Mouse (Mus musculus): ENCODE data around the gene Auts2. TPM values are rescaled to one million over a fixed set of nuclear protein-coding genes. Genes with fewer than 3 reads are reported as not detected.

Gene Auts2
- total RNA-seq, 2 experiments from 2014 or later, result 179 to 184 TPM

DNA sequence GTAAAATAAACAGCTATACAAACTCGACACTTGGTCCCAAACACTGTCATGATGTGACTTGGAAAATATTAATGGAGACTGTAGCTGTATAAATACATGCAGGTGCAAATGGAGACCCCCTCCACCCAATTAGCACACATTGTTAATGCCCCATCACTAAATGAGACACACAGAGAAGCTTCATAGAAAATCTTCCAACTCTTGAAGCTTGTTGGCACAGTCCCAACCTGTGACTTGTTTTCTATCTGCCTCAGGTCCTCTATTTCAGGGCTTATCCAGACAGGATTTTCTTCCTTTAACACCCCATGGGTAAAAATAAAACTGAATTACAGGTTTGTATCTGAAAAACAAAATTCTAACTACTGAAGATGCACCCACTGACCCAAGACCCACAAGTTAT lies 272.2 kb downstream of the Auts2 start:
- DNase-seq, result no peak
- intact Hi-C loops (cut with DNase I), result no loop called here

DNA sequence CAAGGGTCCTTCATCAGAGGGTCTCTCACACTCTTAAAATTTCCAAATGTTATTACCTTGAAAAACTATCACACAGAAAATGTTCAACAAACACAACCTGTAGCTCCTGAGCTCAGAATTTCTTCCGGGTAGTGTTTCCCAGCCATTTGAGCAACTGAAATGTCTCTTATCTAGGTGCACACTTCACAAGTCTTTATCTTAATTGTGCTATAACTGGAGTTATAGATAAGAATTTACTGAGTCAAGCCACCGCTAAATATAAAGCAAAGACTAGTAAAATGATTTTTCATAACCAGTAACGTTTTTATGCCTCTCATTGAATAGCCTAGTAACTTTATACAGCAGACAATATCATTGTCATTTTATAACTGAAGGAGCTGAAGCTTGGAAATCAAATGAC lies 273.1 kb downstream of the Auts2 start:
- intact Hi-C loops (cut with DNase I), result no loop called here
- DNase-seq, result no peak

GRCm38 (mm10) chr5:132268351-132268967 lies 274.7 kb downstream of the Auts2 start:
- intact Hi-C loops (cut with DNase I), result no loop called here
- DNase-seq, result no peak

- intact Hi-C loops (cut with DNase I), result no loop called here
These were observed 278.1 kb downstream of the Auts2 start for GRCm38 (mm10) chr5:132265015-132265414.

DNA sequence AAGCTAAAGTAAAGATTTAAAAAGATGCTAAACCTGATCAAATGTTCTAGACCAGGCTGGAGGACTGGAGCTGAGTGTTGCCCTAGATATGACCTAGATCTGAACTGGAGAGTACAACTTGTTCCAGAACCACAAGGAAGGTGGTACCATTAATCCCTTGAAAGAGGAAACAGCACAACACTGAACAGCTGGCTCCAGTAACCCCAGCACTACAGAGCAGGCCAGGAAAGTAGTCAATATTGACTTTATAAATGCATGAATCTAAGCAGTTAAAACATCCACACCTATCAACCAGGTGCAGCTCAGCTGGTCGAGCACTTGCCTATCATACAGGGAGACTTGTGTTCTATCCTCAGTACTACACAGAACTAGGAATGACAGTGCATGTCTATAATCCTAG lies 281.4 kb downstream of the Auts2 start:
- DNase-seq, result no peak
- intact Hi-C loops (cut with DNase I), result no loop called here

More at GRCm38 (mm10) chr5:132265015-132265414, 278.1 kb downstream of the Auts2 start:
- no peak for DNase-seq

DNA sequence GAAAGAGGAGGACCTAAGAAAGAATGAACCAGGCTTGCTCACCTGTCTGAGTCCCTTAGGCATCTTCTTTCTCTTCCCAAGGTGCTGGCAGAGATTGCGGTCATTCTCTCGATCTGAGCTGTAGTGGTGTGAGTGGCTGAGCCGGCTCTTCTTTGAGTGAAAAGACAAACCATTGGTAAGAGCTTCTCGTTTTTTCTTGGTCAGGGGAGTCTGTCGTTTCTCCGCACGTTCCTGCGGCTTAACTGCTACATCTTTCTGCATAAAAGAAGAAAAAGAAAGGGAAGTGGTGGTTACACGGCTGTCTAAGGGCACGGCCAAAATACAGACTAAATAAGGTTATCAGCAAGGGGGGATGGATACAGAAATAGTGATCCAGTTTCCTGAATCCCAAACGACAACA lies 284.3 kb downstream of the Auts2 start:
- intact Hi-C loops (cut with DNase I), result no loop called here
- no peak for DNase-seq

- DNase-seq, result no peak
- intact Hi-C loops (cut with DNase I), result no loop called here
These were observed 287.6 kb downstream of the Auts2 start for GRCm38 (mm10) chr5:132255579-132255978.

DNA sequence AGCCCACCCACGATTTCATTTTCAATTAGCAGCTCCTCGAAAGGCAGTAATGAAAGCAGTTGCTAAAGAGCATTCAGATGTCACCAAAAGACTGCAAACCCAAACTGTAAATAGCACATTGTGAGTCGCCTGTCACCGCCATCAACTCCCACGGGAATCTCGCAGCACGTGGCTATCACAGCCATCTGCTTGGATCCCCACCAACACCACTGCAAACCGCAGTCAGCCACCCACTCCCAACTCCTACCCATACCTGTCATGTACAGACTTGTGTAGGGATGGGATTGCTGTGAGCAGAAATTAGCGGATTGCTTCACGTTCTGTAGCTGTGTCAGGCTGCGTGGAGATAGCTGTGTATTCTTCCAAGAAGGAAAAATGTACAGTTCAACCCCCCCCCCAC lies 293.6 kb downstream of the Auts2 start:
- intact Hi-C loops (cut with DNase I), result no loop called here
- DNase-seq, result peak; percentile 20

- intact Hi-C loops (cut with DNase I), result no loop called here
- DNase-seq, result no peak
These were observed 295.1 kb downstream of the Auts2 start for GRCm38 (mm10) chr5:132248069-132248468.

- intact Hi-C loops (cut with DNase I), result loop anchor here (10.0 kb wide), 2 partner anchors 1559 to 1769 kb away; no protein-coding TSS in a partner anchor
- no peak for DNase-seq
These were observed 307.7 kb downstream of the Auts2 start for GRCm38 (mm10) chr5:132235460-132235859.

GRCm38 (mm10) chr5:132234471-132234870 lies 308.7 kb downstream of the Auts2 start:
- peak; percentile 11 for DNase-seq
- intact Hi-C loops (cut with DNase I), result loop anchor here (5.0 to 10.0 kb wide), 3 partner anchors 308 to 1770 kb away; partner anchors contain the start of gene Auts2

- DNase-seq, result peak; percentile 65
- intact Hi-C loops (cut with DNase I), result loop anchor here (5.0 to 10.0 kb wide), 3 partner anchors 311 to 1773 kb away; partner anchors contain the start of gene Auts2
These were observed 311.7 kb downstream of the Auts2 start for GRCm38 (mm10) chr5:132231280-132232047.

DNA sequence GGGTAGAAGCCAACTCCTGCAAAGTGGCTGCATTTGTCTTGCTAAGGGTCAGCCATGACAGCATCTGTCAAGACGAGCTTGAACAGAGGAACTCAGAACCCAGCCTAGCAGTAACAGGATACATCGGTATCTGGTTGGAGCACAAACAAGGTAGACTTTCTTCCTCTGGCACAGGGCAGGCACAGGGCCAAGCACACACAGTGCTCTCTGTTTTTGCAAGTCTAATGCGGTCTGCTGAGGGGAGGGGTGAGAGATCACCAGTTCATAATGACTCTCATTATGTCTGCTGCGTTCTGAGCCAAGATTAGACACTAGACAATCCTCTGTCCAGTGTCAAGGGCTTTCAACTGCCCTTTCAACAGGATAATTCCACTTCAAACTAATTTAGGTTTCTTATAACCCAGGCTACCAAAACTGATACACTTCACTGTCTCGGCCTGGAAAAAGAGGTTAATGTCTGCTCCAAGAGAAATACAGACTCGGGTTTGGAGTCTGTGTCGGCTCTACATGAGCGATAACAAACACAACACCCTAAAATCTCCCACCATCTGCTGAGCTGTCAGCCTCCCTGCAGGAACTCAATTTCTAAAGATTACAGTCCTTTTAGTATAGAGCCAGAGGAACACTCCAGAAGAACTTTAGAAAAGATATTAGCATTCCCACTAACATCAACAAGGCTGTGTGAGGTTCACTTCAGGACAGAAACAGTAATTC lies 313.3 kb downstream of the Auts2 start:
- intact Hi-C loops (cut with DNase I), result loop anchor here (5.0 to 10.0 kb wide), 3 partner anchors 312 to 1775 kb away; partner anchors contain the start of gene Auts2
- peak; percentile 85 for DNase-seq

GRCm38 (mm10) chr5:132229023-132229422 lies 314.1 kb downstream of the Auts2 start:
- intact Hi-C loops (cut with DNase I), result no loop called here
- no peak for DNase-seq

GRCm38 (mm10) chr5:132220376-132220930 lies 322.7 kb downstream of the Auts2 start:
- intact Hi-C loops (cut with DNase I), result no loop called here
- peak; percentile 24 for DNase-seq

DNA sequence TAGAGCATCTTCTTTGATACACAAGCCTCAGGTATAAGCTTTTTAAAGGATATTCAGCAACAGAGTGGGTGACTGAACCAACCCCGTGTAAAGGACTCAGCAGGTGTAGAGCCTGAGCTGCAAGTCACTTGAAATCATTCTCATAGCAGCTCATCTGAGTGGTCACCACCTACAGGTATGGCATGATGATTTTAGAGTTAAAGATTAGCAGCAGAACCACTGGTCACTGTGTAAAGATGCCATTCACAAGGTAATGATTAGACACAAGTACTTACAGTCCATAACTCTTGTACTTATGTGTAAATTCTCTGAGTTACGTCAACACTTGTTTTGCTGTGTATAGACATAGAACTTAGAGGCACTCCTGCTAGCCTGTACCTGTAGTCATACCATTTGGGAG lies 327.0 kb downstream of the Auts2 start:
- intact Hi-C loops (cut with DNase I), result no loop called here
- DNase-seq, result no peak

- intact Hi-C loops (cut with DNase I), result no loop called here
- DNase-seq, result peak; percentile 56
These were observed 330.7 kb downstream of the Auts2 start for GRCm38 (mm10) chr5:132212446-132212845.

DNA sequence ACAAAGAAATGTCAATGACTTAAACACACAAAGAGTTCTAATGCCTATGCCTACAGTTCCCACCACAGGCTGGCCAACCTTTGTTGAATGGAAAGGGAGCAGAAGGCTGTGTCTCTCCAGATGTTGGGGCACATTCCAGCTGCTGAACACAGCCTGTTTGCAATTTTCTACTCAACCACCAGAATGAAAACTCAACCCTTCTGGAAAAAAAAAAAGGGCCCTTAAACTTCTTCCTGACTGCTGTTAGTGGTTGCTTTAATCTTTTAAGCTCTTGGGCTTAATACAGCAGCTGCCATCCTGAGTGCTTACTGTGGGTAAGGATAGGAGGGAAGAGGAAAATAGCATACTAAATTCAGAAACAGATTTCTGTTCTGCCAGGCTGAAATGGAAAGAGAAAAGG lies 333.4 kb downstream of the Auts2 start:
- intact Hi-C loops (cut with DNase I), result no loop called here
- DNase-seq, result no peak

DNA sequence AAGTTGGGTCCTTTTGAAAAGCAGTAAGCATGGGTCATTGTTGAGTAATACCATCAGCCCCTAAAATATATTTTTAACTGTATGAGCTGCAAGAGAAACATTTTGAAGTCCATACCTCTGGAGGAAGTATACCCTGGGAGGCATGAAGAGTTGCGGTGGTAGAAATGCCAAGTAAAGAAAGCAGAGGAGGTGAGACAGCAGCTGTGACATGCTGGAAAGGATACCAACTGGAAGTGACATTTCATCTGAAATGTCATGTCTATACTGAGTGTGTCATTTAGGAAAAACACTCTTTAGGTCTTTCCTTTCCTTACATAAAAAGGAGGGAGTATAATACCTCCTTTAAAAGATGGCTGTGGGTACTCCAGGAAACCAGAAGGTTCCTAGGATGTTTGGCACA lies 336.9 kb downstream of the Auts2 start:
- intact Hi-C loops (cut with DNase I), result no loop called here
- no peak for DNase-seq

DNA sequence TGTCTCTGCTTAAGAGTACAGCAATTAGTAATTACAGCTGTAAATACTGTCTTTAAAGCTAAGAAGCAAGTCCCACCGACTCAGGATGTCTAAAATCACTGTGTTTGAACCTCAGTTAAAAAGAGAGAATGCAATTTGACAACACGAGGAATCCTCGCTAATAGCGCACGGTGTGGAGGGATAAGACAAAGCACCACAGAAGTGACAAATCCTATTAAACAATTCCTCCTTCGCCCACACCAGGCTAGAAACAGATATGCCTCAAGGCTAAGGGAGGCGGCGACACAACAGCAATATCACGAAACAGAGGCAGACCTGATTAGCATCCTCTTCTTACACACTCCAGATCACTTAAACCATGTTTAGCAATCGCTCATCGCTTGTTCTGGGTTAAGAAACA lies 339.3 kb downstream of the Auts2 start:
- intact Hi-C loops (cut with DNase I), result no loop called here
- no peak for DNase-seq

GRCm38 (mm10) chr5:132201077-132201645 lies 342.0 kb downstream of the Auts2 start:
- peak; percentile 38 for DNase-seq
- intact Hi-C loops (cut with DNase I), result no loop called here

Measured in left cerebral cortex, postnatal 4 days (tissue).